Mouse (Mus musculus) gastrocnemius, postnatal 25 days (tissue): Measurements from ENCODE around the gene Kctd17. TPM values are rescaled to one million over a fixed set of nuclear protein-coding genes. Genes with fewer than 3 reads are reported as not detected.

Experiments
- DNase-seq: peaks from one replicate; pipeline ENCODE4 v3.0.0; 2022
- total RNA-seq, 2 experiments: library from RNA; stranded (reverse); gene quantifications; 1 replicate in 1 of 2; 2 replicates in 1 of 2; pipeline ENCODE4 v1.2.3; 2021

Gene Kctd17
- total RNA-seq, 2 experiments from 2014 or later = 15.8 to 22.8 TPM

GRCm38 (mm10) chr15:78447746-78448535, 19.6 kb downstream of the Kctd17 start:
- DNase-seq = peak; percentile 87

DNA sequence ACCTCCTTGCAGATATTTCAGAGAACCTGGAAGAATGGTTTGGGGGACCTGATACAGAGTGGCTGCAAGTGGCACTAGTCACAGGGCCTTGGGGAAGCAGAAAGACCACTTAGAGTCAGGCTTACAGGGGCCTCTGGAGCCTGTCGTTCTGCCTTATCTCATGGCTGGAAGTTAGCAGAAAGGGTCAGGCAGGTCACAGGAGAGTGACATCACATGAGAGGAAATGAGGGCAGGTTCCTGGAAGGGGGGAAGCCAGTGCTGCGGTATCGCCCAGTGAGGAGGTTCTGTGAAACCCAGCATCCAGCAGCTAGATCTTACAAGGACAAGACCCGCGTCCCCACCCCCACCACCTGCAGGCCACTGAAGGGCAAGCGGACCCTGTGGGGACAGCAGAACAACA, 20.8 kb downstream of the Kctd17 start:
- DNase-seq = no peak

- peak; percentile 64 for DNase-seq
Observed at GRCm38 (mm10) chr15:78449694-78450418, 21.5 kb downstream of the Kctd17 start.

DNA sequence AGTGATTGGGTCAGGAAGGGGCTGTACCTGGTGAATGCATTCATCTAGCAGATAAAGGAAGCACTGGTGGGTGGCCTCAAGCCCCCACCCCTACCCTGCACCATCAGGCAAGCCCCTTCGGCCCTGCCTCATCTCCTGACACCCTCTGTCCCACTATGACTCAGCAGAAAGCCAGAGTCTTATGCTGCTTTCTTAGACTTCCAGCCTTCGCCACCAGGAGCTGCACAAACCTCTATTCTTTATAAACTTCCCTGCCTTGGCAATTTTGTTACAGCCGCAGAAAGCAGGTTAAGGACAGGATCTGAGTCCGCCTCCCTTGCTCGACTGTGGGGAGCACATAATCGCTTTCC, 22.0 kb downstream of the Kctd17 start:
- DNase-seq = no peak

- DNase-seq = no peak
Observed at GRCm38 (mm10) chr15:78451201-78451600, 22.8 kb downstream of the Kctd17 start.

DNA sequence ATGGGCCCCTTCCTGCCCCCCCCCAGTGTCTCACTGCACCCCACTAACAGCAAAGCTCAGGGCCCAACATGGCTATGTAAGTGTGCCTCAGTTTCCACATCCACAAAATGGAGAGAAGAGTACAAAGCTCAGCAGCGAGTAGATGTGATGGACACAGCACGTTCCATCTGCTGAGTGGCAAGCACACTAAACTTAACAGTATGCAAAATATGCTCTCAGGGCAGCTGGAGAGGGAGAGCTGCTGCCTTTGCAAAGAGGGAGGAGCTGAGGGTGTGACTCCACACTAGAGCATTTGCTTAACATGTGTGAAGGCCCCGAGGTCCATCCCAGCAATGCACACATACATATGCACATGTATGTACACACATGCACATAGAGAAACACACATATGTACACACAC, 24.6 kb downstream of the Kctd17 start:
- no peak for DNase-seq

GRCm38 (mm10) chr15:78455168-78455567, 26.8 kb downstream of the Kctd17 start:
- DNase-seq = no peak

DNA sequence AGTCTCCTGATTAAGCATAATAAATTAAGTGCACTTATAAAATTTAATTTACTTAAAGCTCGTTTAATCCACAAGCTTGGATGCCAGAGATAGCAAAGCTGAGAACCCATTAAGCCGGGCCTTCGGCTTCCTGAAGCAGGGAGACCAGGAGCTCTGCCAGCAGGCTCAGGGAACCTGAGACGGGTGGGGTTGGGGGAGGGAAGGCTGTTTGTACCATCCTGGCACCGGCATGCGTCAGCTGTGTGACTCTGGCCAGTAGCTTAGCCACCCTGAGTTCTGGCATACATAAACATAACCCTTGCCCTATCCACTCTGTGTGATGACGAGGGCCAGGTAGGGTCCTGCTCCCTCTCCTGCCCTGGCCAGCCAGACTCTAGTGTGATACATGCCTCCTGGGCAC, 27.7 kb downstream of the Kctd17 start:
- peak; percentile 69 for DNase-seq

GRCm38 (mm10) chr15:78457193-78457592, 28.8 kb downstream of the Kctd17 start:
- no peak for DNase-seq

GRCm38 (mm10) chr15:78462981-78463380, 34.6 kb downstream of the Kctd17 start:
- DNase-seq = no peak

DNA sequence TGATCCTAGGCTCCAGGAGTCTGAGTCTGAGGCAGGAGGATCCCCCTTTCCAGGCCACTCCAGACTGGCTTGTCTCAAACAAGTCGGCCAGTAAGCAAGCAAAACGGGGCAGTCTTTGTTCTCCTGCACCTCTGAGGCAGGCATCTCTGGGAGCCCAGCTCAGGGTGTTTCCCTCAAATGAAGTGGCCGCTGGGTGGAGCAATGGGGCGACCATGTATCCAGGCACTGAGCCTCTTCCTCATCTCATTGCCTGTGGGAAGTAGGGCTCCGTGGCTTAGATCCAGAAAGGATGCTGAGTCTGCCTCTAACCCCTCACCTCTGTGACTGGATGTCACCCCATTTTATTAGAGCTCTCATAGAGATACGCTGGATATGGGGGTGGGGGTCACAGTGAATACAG, 38.4 kb downstream of the Kctd17 start:
- DNase-seq = no peak

DNA sequence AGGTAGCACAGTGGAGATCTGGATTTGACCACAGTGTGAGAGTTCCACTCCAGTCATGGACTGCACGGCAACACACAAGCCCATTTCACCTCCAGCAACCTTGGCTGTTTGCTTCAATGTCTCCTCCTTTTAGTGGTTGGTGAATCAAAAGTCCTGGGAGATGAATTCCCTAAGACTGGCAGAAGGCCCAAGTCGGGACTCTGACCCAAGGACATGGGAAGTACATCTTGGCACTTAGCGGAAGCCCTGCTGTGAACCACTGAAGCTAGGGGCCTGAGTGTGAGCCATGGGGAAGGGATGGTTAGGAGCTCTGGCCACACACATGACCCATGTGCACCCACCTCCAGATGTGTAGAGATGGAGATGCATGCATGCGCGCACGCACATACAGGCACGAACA, 39.2 kb downstream of the Kctd17 start:
- DNase-seq = no peak

DNA sequence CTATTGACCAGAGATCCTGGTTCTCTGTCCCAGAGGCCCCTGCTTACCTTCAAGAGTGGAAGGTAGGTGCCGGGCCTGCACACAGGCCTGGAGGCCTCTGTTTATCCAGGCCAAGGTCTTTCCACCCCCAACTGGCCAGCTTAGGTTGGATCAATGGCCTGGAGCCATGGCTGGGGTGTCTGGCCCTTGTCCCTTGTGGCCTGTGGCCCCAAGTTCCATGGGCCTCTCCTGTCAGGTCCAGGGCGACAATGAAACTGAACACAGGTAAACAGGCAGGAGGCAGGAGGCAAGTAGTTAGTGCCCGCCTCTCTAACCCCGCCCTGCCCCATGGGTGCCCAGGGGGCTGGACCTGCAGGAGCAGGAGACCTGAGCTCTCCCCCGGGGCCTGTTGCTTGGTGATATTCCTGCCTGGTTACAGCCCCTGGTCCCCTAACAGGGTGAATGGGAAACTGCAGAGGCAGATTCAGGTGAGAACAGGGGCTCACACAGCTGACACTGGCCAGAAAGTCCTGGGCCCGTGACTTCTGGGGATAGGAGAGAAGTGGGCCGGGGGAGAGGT, 40.1 kb downstream of the Kctd17 start, which contains the start of gene Tmprss6:
Tmprss6 (minus strand) TSS at position 256 of the 559 bp plus-strand sequence.
- DNase-seq = no peak

DNA sequence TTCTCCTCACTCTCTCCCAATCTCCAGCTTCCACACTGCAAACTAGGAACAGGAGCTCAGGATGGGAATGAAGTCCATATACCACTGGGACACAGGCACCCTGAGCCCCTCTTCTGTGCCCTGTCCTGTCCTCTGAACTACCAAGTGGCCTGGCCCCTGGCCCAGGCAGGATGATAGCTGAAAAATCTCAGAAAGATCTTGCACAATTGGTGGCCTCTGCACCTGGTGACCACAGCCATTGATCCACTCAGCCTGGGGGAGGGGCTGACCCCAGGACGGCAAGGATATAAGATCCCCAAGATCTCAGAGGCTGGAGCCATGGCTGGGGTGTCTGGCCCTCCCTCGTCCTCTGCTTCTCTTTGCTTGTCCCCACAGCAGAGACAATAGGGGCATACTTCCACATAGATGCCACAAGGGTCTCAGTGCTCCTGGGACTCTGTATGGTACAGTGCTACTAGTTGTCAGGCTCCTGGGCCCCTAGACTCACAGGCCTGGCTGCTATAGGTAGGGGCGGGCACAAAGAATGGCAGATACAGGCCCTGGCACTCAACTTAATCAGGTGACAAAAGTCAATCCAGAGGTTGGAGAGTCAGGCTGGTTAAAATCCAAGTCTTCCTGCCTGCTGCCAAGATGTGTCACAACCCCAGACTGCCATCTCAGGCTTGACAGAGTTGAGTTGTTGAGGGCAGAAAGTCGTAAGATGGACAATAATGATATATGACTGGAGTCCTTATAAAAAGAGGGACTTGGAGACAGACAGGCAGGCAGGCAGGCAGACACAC, 42.3 kb downstream of the Kctd17 start:
- DNase-seq = no peak

DNA sequence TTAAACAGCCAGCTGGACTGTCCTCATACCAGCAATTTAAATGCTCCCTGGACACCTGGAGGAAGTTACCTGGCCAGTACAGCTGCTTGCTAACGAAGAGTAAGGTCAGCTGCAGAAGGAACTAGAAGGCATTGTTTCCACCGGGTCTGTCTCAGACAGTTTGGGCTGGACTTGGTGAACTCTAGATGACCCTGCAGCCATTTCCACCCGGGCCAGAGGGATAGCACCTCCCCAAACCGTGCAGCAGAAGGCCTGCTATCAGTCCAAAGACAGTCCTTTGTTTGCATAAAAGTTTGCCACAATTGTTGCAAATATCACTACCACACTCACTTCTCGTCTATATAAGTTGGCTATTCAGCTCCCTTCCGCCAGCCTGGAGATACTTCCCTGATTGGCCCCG, 43.5 kb downstream of the Kctd17 start:
- no peak for DNase-seq

DNA sequence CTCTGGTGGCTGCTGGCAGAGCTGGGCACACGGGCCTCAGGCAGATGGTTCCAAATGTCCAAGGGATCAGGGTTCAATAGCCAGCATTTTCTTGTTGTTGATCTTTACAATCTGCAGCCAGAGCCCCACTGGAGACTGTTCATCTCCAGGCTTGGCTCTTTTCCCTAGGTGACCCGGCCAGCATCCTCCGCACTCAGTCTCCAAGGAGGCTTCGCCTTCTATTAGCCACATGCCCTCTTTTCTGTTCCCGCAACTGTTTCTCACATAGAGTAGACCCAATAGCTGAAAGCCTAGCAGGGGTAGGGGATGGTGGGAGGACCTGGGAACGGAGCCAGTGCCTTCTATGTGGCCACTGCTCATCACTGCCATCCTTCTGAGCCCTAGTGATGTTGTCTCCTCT, 45.1 kb downstream of the Kctd17 start:
- DNase-seq = no peak

GRCm38 (mm10) chr15:78475604-78476031, 47.3 kb downstream of the Kctd17 start:
- no peak for DNase-seq

DNA sequence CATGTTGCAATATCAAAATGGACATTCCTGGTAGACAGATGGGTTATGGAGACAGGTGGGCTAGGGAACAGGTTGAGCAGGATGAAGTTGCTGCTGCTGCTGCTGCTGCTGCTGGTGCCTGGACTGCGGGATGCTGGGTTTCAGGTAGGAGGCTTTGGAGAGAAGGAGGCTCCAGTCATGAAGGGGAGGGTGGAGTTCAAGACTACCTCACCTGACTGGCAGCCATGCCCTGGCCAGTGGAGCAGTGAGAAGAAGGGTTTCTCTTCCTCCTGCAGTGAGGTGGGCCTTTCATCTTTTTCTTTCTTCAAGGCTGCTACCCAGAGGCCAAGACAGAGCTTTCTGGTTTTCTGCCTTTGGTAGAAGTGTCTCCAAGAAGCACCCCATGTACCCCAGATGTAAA, 48.5 kb downstream of the Kctd17 start:
- DNase-seq = no peak

DNA sequence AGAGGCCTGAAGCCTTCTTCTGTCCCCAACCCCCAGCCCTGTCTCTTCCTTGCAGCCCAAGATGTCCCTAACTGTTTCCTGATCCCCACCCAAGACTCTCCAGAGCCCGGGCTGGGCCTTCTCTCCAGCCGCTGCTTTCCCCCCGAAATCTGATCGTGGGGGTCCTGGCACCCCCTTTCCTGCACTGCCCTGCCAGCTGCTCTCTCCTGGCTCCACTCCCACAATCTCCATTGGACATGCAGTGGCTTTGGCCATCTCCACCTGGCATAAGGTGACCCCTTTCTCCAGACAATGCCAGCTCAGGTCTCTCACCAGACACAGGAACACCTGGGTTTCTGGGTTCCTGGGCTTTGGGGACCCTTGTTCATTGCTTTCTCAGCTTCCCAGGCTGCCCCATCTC, 49.7 kb downstream of the Kctd17 start:
- no peak for DNase-seq

DNA sequence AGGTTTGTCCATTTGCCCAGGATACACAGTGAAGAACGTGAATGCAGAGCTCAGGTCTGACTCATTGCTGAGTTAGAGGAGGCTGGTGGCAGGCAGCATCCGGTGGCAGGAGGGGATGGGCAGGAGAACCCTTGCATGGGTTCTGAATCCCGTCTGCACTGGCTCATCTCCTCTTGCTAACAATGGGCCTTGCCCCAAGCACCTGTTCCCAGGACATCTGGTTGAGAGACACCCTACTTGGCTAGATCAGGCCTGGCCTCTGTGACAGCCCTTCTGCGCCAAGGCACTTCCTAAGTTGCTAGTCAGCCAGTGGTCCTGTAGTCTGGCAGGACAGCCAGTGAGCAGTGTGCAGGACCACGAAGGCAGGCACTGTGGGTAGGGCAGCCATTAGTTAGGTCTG, 51.1 kb downstream of the Kctd17 start:
- DNase-seq = peak; percentile 20

DNA sequence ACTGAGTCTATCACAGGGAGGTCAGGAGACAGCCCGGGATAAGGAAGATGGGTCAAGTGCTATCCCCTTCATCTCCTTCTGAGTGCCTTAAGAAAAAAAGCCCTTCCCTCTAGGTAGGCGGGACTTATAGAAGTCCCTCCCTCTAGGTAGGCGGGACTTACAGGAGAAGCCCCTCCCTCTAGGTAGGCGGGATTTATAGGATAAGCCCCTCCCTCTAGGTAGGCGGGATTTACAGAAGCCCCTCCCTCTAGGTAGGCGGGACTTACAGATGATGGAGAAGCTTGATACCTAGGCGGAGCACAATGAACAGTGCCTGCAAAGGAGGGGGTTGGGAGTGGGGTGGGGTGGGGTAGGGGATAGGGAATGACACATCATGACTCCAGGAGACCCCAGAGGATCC, 51.7 kb downstream of the Kctd17 start:
- no peak for DNase-seq

- no peak for DNase-seq
Observed at GRCm38 (mm10) chr15:78480991-78481390, 52.6 kb downstream of the Kctd17 start.
